Mouse (Mus musculus) neural tube, embryonic 13.5 days (tissue): ENCODE results near the gene Tmem204. TPM values are rescaled to one million over a fixed set of nuclear protein-coding genes. Genes with fewer than 3 reads are reported as not detected.
A peak's percentile ranks its signal among the peaks of the same experiment; 100 is the strongest.
"Not testable (repeated sequence)": the region's sequence is repeated elsewhere in the genome, so short reads cannot be mapped to it uniquely, and the experiment has no call there.

Experiments
- ATAC-seq: fragments of 200-750 bp; cut with Nextera tagmentation; 2 replicates; pipeline ENCODE4 v1.8.0; 2017; ENCODE audit warnings: low read depth, mild to moderate bottlenecking, moderate TSS enrichment, moderate library complexity
- H3K27ac ChIP-seq: fragments of 300-500 bp; sonication (generic); replicated peaks from 2 replicates; pipeline ENCODE4 v1.5.1; 2015; ENCODE audit warnings: moderate library complexity, mild to moderate bottlenecking, inconsistent platforms
- H3K27me3 ChIP-seq: fragments of 300-500 bp; sonication (generic); 2 replicates; pipeline ENCODE4 v1.6.1; 2015; ENCODE audit warnings: mild to moderate bottlenecking, inconsistent platforms
- H3K36me3 ChIP-seq: fragments of 300-500 bp; sonication (generic); 2 replicates; pipeline ENCODE4 v1.6.1; 2015; ENCODE audit warnings: mild to moderate bottlenecking, inconsistent platforms
- H3K4me1 ChIP-seq: fragments of 300-500 bp; sonication (generic); replicated peaks from 2 replicates; pipeline ENCODE4 v1.6.1; 2015; ENCODE audit warnings: inconsistent platforms
- H3K4me2 ChIP-seq: fragments of 300-500 bp; sonication (generic); 2 replicates; pipeline ENCODE4 v1.6.1; 2015; ENCODE audit warnings: inconsistent platforms, mild to moderate bottlenecking, moderate library complexity
- H3K4me3 ChIP-seq: fragments of 300-500 bp; sonication (generic); 2 replicates; pipeline ENCODE4 v1.5.1; 2015; ENCODE audit warnings: mild to moderate bottlenecking, inconsistent platforms
- H3K9ac ChIP-seq: fragments of 300-500 bp; sonication (generic); 2 replicates; pipeline ENCODE4 v1.6.1; 2015; ENCODE audit warnings: moderate library complexity, mild to moderate bottlenecking, inconsistent platforms
- H3K9me3 ChIP-seq: fragments of 300-500 bp; sonication (generic); 2 replicates; pipeline ENCODE4 v1.6.1; 2016; ENCODE audit warnings: inconsistent platforms
- WGBS: fragments of 180-500 bp; shearing (Covaris S2); methylation state at CpG from one replicate; pipeline ENCODE4 v1.1.7; 2015; 5-methylcytosine and 5-hydroxymethylcytosine counted together
- polyA plus RNA-seq: library from polyadenylated mRNA; unstranded; fragments of >200 nt; fragmentation: Nextera tagmentation; extraction: Ambion mirVana; gene quantifications from 2 replicates; pipeline ENCODE4 v1.2.1, GENCODE M21; 2015

The Tmem204 gene
- 9.0 and 10.8 TPM in 2 replicates for polyA plus RNA-seq

DNA sequence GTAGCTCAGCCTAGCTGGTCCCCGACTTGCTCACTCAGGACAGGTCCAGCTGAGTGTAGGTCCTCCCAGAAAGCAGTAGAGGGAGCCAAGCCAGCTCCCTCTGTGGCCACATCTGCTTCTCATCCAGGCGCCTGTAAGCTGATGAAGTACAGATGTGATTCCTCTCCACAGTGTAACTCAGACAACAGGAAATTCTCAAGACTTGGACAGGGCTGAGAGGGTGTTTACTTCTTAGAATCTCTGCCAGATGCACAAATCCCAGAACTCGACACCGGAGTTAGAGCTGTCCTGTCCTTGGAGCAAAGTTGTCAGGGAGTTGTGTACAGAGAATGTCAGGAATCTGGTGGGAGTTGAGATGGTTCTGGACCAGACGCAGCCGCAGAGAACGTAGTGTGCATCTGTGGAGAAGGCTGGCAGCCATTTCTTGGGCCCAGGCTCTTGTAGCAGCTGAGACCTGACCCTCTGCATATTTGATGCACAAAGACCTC lies at the start of gene Tmem204:
Tmem204 (minus strand) TSS at position 148 of the 488 bp plus-strand sequence.
- Histone ChIP-seq H3K4me2 (no peak within 1 kb of the TSS), H3K4me3 (no peak within 1 kb of the TSS), H3K27ac (peak within 1 kb of the TSS; percentile 61), H3K9ac (no peak within 1 kb of the TSS), H3K36me3 (peaks cover 18% of the 10 kb centered on the region), H3K9me3 (no peaks in the 10 kb centered on the region), H3K27me3 (no peaks in the 10 kb centered on the region), H3K4me1 (peaks cover 7% of the 10 kb centered on the region)
- WGBS, result 70% methylated on average over 7 of the region's 7 CpGs
- no peak for ATAC-seq

DNA sequence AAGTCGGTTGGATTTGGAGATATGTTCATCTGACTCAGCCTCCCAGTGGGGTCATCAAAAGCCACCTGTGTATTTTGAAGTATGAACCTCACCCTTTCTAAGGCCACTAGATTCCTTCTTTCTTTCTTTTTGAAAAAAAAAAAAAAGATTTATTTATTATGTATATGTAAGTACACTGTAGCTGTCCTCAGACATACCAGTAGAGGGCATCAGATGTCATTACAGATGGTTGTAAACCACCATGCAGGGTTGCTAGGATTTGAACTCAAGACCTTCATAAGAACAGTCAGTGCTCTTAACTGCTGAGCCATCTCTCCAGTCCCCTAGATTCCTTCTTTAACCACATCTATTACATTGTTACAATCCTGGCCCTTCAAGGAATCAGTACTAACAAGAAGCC lies 46.7 kb upstream of the Tmem204 start:
- Histone ChIP-seq H3K9ac (no peak overlapping the region), H3K4me3 (no peak overlapping the region), H3K4me2 (no peak overlapping the region), H3K27ac (no peak overlapping the region), H3K4me1 (peaks cover 15% of the 10 kb centered on the region), H3K36me3 (no peaks in the 10 kb centered on the region), H3K9me3 (no peaks in the 10 kb centered on the region), H3K27me3 (no peaks in the 10 kb centered on the region)
- 94% methylated on average over 1 of the region's 1 CpGs for WGBS
- ATAC-seq, result no peak

DNA sequence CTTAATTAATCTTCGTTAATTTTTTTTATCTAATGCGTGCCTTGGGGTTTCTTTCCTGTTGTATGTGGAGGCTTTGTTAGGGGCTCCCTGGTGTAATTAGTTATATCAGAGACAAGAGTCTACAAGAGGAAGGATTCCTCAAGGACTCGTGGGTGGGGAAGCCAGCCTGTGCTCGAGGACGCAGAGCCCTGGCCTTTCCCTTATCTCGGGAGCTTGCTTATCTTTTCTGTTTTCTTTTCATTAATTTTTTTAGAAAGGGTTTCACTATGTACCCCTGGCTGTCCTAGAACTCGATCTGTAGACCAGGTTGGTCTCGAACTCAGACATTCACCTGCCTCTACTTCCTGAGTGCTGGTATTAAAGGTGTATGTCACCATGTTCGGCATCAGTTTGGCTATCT lies 44.3 kb upstream of the Tmem204 start:
- no peak overlapping the region for H3K4me3 ChIP-seq
- 79% methylated on average over 9 of the region's 9 CpGs for WGBS
- no peak for ATAC-seq
- no peaks in the 10 kb centered on the region for H3K9me3 ChIP-seq
- H3K27ac ChIP-seq, result no peak overlapping the region
- H3K36me3 ChIP-seq, result no peaks in the 10 kb centered on the region
- no peak overlapping the region for H3K9ac ChIP-seq
- no peak overlapping the region for H3K4me2 ChIP-seq
- peaks cover 12% of the 10 kb centered on the region for H3K27me3 ChIP-seq
- H3K4me1 ChIP-seq, result no peaks in the 10 kb centered on the region

DNA sequence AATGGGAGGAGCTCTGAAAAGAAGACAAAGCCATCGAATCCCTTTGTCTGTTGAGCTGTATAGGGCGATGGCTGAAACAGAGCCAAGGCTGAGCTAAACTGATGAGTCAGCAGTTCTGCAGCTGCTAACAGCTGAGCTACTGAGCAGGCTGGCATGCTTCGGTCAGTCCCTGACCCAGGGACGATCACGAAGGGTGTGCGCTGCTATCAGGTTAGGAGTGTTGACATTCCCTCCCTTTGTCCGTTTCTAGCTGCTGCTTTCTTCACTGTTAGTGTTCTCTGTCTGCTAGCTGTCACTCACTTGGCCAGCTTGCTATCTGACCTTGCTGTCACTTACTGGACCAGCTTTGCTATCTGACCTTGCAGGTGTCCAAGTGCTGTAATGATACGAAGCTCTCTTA lies 43.7 kb upstream of the Tmem204 start:
- H3K27me3 ChIP-seq, result peaks cover 12% of the 10 kb centered on the region
- H3K9me3 ChIP-seq, result no peaks in the 10 kb centered on the region
- no peaks in the 10 kb centered on the region for H3K4me1 ChIP-seq
- WGBS, result 53% methylated on average over 8 of the region's 8 CpGs
- no peaks in the 10 kb centered on the region for H3K36me3 ChIP-seq
- no peak overlapping the region for H3K9ac ChIP-seq
- H3K27ac ChIP-seq, result no peak overlapping the region
- ATAC-seq, result no peak
- H3K4me2 ChIP-seq, result no peak overlapping the region
- no peak overlapping the region for H3K4me3 ChIP-seq

DNA sequence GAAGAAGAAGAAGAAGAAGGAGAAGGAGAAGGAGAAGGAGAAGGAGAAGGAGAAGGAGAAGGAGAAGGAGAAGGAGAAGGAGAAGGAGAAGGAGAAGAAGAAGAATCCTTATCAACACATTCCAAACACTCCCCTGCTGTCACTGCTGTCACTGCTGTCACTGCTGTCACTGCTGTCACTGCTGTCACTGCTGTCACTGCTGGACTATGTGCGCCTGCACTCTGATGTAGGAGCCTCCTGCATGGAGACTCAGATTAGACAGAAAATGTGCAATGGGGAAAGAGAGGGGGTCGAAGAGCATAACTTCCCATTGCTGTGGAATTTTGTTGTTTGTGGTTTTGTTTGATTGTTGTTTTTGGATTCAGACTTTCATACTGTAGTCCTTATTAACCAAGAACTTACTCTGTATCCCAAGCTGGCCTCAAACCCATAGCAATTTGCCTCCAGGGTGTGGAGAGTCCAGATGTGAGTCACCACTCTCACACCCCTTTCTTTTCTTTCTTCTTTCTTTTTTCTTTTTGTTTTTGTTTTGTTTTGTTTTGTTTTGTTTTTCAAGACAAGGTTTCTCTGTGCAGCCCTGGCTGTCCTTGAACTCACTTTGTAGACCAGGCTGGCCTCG lies 42.2 kb upstream of the Tmem204 start:
- not testable (repeated sequence) for H3K9me3 ChIP-seq, H3K4me1 ChIP-seq, H3K4me3 ChIP-seq, ATAC-seq, H3K27ac ChIP-seq, H3K9ac ChIP-seq, H3K4me2 ChIP-seq, H3K36me3 ChIP-seq
- peaks cover 16% of the 10 kb centered on the region for H3K27me3 ChIP-seq
- WGBS, result 66% methylated on average over 3 of the region's 3 CpGs

DNA sequence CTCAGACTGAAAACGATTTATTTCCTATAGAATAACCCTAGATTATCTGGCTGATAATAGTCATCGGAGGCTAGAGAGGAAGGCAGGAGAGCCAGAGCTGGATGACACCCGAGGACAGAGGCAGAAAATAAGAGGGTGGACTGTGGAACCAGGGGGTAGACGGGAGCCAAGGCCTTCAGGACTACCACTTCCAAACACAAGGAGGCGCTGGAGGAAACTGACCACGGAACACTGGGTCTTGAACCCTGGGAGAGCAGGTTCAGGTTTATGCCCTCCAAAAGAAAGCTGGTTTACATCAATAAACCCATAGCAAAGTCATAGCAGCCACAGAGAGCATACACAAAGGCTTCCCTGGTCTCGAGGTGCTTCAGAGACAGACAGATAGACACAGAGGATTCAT lies 40.6 kb upstream of the Tmem204 start:
- no peaks in the 10 kb centered on the region for H3K36me3 ChIP-seq
- no peak overlapping the region for H3K9ac ChIP-seq
- H3K4me2 ChIP-seq, result no peak overlapping the region
- H3K27me3 ChIP-seq, result peaks cover 19% of the 10 kb centered on the region
- no peaks in the 10 kb centered on the region for H3K9me3 ChIP-seq
- H3K4me1 ChIP-seq, result no peaks in the 10 kb centered on the region
- WGBS, result 30% methylated on average over 7 of the region's 7 CpGs
- H3K27ac ChIP-seq, result no peak overlapping the region
- no peak overlapping the region for H3K4me3 ChIP-seq
- ATAC-seq, result no peak

DNA sequence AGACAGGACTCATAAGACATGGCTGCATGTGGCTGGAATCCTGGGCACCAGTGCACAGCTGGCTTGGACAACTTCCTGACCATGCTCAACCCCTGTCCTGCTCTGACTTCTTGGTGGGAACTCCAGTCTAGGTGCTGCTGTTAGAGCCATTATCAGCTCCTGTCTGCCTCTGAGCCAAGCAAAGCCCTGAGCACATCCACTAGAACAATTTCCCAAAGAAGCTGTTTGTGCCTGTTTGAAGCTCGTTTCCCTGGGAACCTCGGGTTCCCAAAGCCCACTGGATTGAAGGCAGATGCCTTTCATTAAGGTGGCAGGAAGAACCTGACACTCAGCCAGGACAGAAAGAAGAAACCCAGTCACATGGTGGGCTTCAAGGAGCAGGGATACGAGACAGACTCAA lies 37.0 kb upstream of the Tmem204 start, which contains the start of gene Ptx4:
Ptx4 (plus strand) TSS at position 355 of the 400 bp plus-strand sequence.
- H3K36me3 ChIP-seq, result no peaks in the 10 kb centered on the region
- no peak within 1 kb of the TSS for H3K4me2 ChIP-seq
- peaks cover 6% of the 10 kb centered on the region for H3K4me1 ChIP-seq
- H3K27ac ChIP-seq, result no peak within 1 kb of the TSS
- H3K4me3 ChIP-seq, result no peak within 1 kb of the TSS
- ATAC-seq, result no peak
- H3K9me3 ChIP-seq, result no peaks in the 10 kb centered on the region
- H3K9ac ChIP-seq, result no peak within 1 kb of the TSS
- peaks cover 19% of the 10 kb centered on the region for H3K27me3 ChIP-seq
- WGBS, result 63% methylated on average over 3 of the region's 3 CpGs

DNA sequence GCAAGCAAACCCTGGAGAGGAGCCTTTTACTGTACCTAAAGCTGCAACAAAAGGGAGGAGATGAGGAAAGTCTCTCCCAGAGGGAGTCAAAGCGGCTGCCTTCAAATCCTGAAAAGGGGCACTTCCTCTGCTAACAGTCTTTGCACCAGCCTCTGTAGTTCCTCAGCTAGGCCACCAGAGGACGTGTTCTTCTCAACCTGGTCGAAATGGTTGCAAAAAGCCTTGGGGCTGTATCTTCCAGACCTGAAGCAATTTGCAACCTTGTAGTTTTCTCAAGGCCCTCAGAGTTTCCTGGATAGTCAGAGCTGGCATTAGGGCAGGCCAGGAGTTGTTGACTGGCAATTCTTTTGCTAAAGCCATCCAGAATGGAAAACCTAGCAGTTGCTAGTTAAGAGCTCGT lies 33.9 kb upstream of the Tmem204 start:
- WGBS, result 38% methylated on average over 4 of the region's 4 CpGs
- Histone ChIP-seq H3K9me3 (no peaks in the 10 kb centered on the region), H3K36me3 (0 out of 2 replicates have a peak, but pooled peaks cover 8% of the 10 kb centered on the region), H3K27ac (no peak overlapping the region), H3K4me2 (no peak overlapping the region), H3K27me3 (peaks cover 7% of the 10 kb centered on the region; the same call in 1 of the 2 replicates), H3K4me3 (no peak overlapping the region), H3K4me1 (peaks cover 17% of the 10 kb centered on the region), H3K9ac (no peak overlapping the region)
- no peak for ATAC-seq

DNA sequence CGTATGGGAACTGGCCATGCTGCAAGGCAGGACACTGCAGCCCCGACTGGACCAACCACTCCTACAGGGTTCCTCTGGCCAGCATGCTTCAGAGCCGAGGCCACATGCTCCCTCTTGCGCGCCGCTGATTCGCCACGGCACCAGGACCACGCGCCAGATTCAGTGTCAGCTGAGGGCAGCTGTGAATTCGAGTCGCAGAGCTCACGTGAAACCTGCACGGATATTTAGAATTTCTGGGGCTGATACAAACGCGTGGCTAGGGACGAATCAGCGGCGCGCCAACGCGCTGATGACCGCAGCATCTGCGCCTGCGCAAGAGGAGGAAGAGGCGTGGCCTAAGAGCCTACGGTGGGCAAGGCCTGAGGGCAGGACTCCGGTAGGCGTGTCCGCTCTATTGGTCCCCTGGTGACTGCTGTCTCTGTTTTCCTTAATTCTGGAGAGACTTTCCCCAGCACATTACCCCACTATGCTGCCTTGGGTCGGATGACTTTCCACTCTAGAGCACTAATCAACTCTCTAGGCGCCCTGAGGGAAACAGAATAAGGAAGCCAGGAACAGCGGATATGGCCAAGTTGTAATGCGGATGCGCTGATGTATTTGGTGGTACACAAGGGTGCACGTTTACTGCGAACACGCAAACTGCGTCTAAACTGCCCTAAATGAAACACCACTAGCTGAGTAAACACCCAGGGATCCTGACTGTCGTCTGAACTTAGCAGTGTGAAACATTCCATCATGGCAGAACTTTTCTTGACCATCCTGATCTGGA lies 32.5 kb upstream of the Tmem204 start, which contains the start of gene Telo2:
Telo2 (minus strand) TSS at position 304 of the 769 bp plus-strand sequence.
- Histone ChIP-seq H3K36me3 (peaks cover 15% of the 10 kb centered on the region), H3K4me1 (peaks cover 17% of the 10 kb centered on the region), H3K9me3 (no peaks in the 10 kb centered on the region), H3K9ac (peak within 1 kb of the TSS; percentile 80), H3K4me2 (peak within 1 kb of the TSS; percentile 93), H3K4me3 (peak within 1 kb of the TSS; percentile 63), H3K27ac (peak within 1 kb of the TSS; percentile 86), H3K27me3 (0 out of 2 replicates have a peak, but pooled peaks cover 6% of the 10 kb centered on the region)
- ATAC-seq, result peak; percentile 95
- 3% methylated on average over 40 of the region's 40 CpGs for WGBS

DNA sequence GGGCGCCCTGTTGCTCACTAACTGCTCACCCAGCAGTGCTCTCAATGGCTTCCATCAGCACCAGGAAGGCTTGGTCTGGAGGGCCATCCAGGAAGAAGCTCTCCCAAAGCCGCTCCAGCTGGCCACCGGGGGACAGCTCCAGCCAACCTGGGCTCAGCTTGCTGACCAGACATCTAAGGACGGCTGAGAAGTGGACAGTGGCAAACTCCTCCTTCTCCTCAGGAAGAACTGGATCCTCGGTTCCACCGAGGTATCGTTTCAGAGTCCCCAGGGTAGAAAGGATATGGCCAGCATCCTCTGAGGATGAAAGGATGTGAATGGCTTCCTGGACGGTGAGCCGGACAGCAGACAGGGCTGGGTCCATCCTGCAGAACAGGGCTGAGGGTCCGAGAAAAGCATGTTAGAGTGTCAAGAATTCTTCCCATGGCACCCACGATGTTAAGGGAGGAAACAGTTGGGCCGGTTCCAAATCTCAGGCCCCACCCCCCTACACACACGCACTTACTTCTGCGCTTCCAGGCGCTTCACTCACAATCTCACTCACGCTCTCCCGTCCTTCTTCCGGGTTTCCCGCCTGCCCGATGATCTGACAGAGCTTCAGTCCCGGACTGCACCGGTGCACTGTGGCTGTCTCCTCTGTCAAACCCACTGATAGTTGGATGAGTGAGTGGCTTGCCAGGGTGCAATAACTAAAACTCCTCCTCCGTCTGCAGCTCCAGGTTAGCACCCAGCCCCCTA lies 31.7 kb upstream of the Tmem204 start:
- Histone ChIP-seq H3K9ac (peak overlapping the region; percentile 80), H3K4me3 (peak overlapping the region; percentile 63), H3K9me3 (no peaks in the 10 kb centered on the region), H3K4me2 (peak overlapping the region; percentile 93), H3K27ac (peak overlapping the region; percentile 86), H3K36me3 (peaks cover 23% of the 10 kb centered on the region), H3K27me3 (no peaks in the 10 kb centered on the region), H3K4me1 (peaks cover 17% of the 10 kb centered on the region)
- 13% methylated on average over 23 of the region's 23 CpGs for WGBS
- ATAC-seq, result peak; percentile 67; the same call in 1 of the 2 replicates

DNA sequence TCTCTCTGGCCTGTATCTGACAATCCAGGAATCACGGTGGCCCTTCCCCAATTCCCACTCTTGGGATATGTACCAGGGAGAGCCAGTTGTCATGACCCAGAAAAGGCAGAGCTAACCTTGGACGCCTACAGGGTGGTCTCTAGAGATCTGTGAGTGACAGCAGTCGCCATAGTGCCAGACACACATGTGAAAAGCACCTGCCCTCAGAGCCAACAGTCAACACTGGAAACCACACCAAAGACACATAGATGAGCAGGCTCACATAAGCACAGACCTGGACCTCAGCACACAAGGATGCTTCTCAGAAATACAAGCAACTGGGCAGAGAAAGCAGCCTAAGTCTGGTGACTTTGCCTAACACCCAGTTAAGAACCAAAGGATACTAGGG lies 29.0 kb upstream of the Tmem204 start:
- Histone ChIP-seq H3K27ac (no peak overlapping the region), H3K9me3 (no peaks in the 10 kb centered on the region), H3K4me2 (no peak overlapping the region), H3K36me3 (peaks cover 47% of the 10 kb centered on the region), H3K27me3 (no peaks in the 10 kb centered on the region), H3K4me3 (no peak overlapping the region), H3K9ac (peak overlapping the region; percentile 27; the same call in 1 of the 2 replicates), H3K4me1 (peaks cover 17% of the 10 kb centered on the region)
- 84% methylated on average over 3 of the region's 3 CpGs for WGBS
- no peak for ATAC-seq
